Mouse (Mus musculus) stomach, embryonic 14.5 days (tissue): ENCODE measurements at regions not wholly inside any gene's neighbourhood (a gene's known extent, or its start where the extent isn't known, plus 50 kb on each side); places are given as distances from the start of the nearest gene placed in this dataset.

ENCODE experiments used
- ATAC-seq: fragments of 200-750 bp; cut with Nextera tagmentation; 2 replicates; pipeline ENCODE4 v1.8.0; 2017; ENCODE audit warnings: low read depth, moderate TSS enrichment; ENCODE audit not compliant: insufficient number of reproducible peaks, insufficient read depth, low FRiP score
- H3K27ac ChIP-seq: fragments of 300-500 bp; sonication (generic); 2 replicates; pipeline ENCODE4 v1.5.1; 2014; ENCODE audit warnings: mild to moderate bottlenecking, low read length, moderate library complexity, mixed read lengths
- H3K27me3 ChIP-seq: fragments of 300-500 bp; sonication (generic); 2 replicates; pipeline ENCODE4 v1.6.1; 2014; ENCODE audit warnings: low read length, control low read depth, mixed read lengths; ENCODE audit not compliant: control insufficient read depth, insufficient read depth
- H3K36me3 ChIP-seq: fragments of 300-500 bp; sonication (generic); 2 replicates; pipeline ENCODE4 v1.6.1; 2014; ENCODE audit warnings: mild to moderate bottlenecking, control low read depth, low read length, moderate library complexity, mixed read lengths; ENCODE audit not compliant: control insufficient read depth, insufficient read depth
- H3K4me1 ChIP-seq: fragments of 300-500 bp; sonication (generic); 2 replicates; pipeline ENCODE4 v1.6.1; 2014; ENCODE audit warnings: low read length, control low read depth, mixed read lengths; ENCODE audit not compliant: control insufficient read depth, insufficient read depth
- H3K4me2 ChIP-seq: fragments of 300-500 bp; sonication (generic); replicated peaks from 2 replicates; pipeline ENCODE4 v1.6.1; 2014; ENCODE audit warnings: low read depth, low read length, control low read depth
- H3K4me3 ChIP-seq: fragments of 300-500 bp; sonication (generic); 2 replicates; pipeline ENCODE4 v1.5.1; 2014; ENCODE audit warnings: low read depth, low read length, control low read depth
- H3K9ac ChIP-seq: fragments of 300-500 bp; sonication (generic); replicated peaks from 2 replicates; pipeline ENCODE4 v1.6.1; 2014; ENCODE audit warnings: low read depth, mild to moderate bottlenecking, control low read depth, low read length, moderate library complexity, mixed read lengths
- H3K9me3 ChIP-seq: fragments of 300-500 bp; sonication (generic); 2 replicates; pipeline ENCODE4 v1.6.1; 2016; ENCODE audit warnings: low read depth, low read length, control low read depth; ENCODE audit not compliant: control insufficient read depth
- whole genome bisulfite sequencing: fragments of 180-500 bp; shearing (Covaris S2); extraction: QIAGEN DNeasy Blood & Tissue Kit; methylation state at CpG from one replicate; pipeline ENCODE4 v1.1.7; 2014; 5-methylcytosine and 5-hydroxymethylcytosine counted together

- Histone ChIP-seq H3K9me3 (no peaks in the 10 kb centered on the region), H3K36me3 (no peaks in the 10 kb centered on the region), H3K9ac (no peak overlapping the region), H3K4me1 (no peaks in the 10 kb centered on the region), H3K4me2 (no peak overlapping the region), H3K4me3 (no peak overlapping the region), H3K27me3 (no peaks in the 10 kb centered on the region), H3K27ac (no peak overlapping the region)
- WGBS = 8% methylated on average over 5 of the region's 5 CpGs
- ATAC-seq = peak; percentile 71; the same call in 1 of the 2 replicates
These were observed 589.3 kb downstream of the Kcnj3 start for GRCm38 (mm10) chr2:56025059-56025458.

GRCm38 (mm10) chr2:56028958-56029357 lies 593.2 kb downstream of the Kcnj3 start:
- H3K27ac ChIP-seq = no peak overlapping the region
- no peaks in the 10 kb centered on the region for H3K4me1 ChIP-seq
- H3K9me3 ChIP-seq = no peaks in the 10 kb centered on the region
- no peaks in the 10 kb centered on the region for H3K27me3 ChIP-seq
- no peak overlapping the region for H3K4me2 ChIP-seq
- H3K36me3 ChIP-seq = no peaks in the 10 kb centered on the region
- H3K9ac ChIP-seq = no peak overlapping the region
- H3K4me3 ChIP-seq = no peak overlapping the region
- ATAC-seq = no peak
- 74% methylated on average over 2 of the region's 2 CpGs for WGBS
